ENCODE assay signal across 8 mouse cellular contexts in genomic region chr3:100916844-100917243, GRCm38 (mm10). TPM values are rescaled to one million over a fixed set of nuclear protein-coding genes. Genes with fewer than 3 reads are reported as not detected.
DNase-seq lines count a peak whose midpoint lies in the region; ATAC-seq and TF ChIP-seq lines count a peak whose summit lies in the region.
"Had no signal": no experiment of that assay in that cellular context is flagged by ENCODE, and none has a peak within 500 bp of the region (broad histone marks: within the 10 kb centered on the region; RNA-seq: fewer than 3 reads in every experiment).

No protein-coding gene starts in this region.

- whole genome bisulfite sequencing in kidney, embryonic 15.5 days: 16% methylated on average over 7 of the region's 7 CpGs

- H3K4me3 ChIP-seq in kidney, embryonic 15.5 days (replicated peaks): no peak overlapping the region
- H3K4me3 ChIP-seq in E14TG2a.4 (replicated peaks; ENCODE audit: low read length): no peak overlapping the region

- H3K27me3 ChIP-seq in kidney, embryonic 15.5 days: no peaks in the 10 kb centered on the region
- H3K27me3 ChIP-seq in E14TG2a.4 (ENCODE audit: insufficient read depth, low read length): peaks cover 10% of the 10 kb centered on the region

- H3K27ac ChIP-seq in kidney, embryonic 15.5 days: no peak overlapping the region
- H3K27ac ChIP-seq: macrophage had no signal

- H3K4me2 ChIP-seq in kidney, embryonic 15.5 days: no peak overlapping the region

- TF ChIP-seq CTCF in E14TG2a.4 (conservative IDR thresholded peaks at IDR 0.05; ENCODE audit: low read length): peak; percentile 54

- H3K9me3 ChIP-seq in kidney, embryonic 15.5 days (replicated peaks): no peaks in the 10 kb centered on the region
- no peaks in the 10 kb centered on the region for H3K9me3 ChIP-seq in E14TG2a.4 (ENCODE audit: low read length)

- H3K4me1 ChIP-seq in kidney, embryonic 15.5 days: peaks cover 5% of the 10 kb centered on the region
- peaks cover 18% of the 10 kb centered on the region for H3K4me1 ChIP-seq in E14TG2a.4 (replicated peaks; ENCODE audit: low read depth, low read length)

- ATAC-seq in kidney, embryonic 15.5 days (replicated peaks; ENCODE audit: low FRiP score): no peak

- no peak overlapping the region for H3K9ac ChIP-seq in kidney, embryonic 15.5 days

- no peaks in the 10 kb centered on the region for H3K36me3 ChIP-seq in kidney, embryonic 15.5 days
- H3K36me3 ChIP-seq in E14TG2a.4 (ENCODE audit: insufficient read depth, low read length): no peaks in the 10 kb centered on the region

- peak; percentile 57 for DNase-seq in kidney, adult 9 months
- DNase-seq in ZHBTc4 (ENCODE audit: low read depth, low spot score): peak; percentile 55
- peak; percentile 86 for DNase-seq in induced T-regulatory cell, adult 2 months (ENCODE audit: low read depth)
- DNase-seq in retina, postnatal 1 day: peak; percentile 71
- no peak for DNase-seq in spleen, adult 12 weeks (ENCODE audit: low spot score)

RNA-seq across cellular contexts. Expression of gene Trim45, which starts 5.2 kb away (rescaled TPM):
- polyA plus RNA-seq in kidney, embryonic 15.5 days (2015; fragmentation: Nextera tagmentation; extraction: Ambion mirVana): 5.2 and 7.4 TPM in 2 replicates

RNA-seq across cellular contexts. Expression of gene Ttf2, which starts 52.6 kb away (rescaled TPM):
- 19.0 and 19.9 TPM in 2 replicates for polyA plus RNA-seq in kidney, embryonic 15.5 days (2015; fragmentation: Nextera tagmentation; extraction: Ambion mirVana)
